Mouse (Mus musculus): Measurements from ENCODE around the gene Nmd3. TPM values are rescaled to one million over a fixed set of nuclear protein-coding genes. Genes with fewer than 3 reads are reported as not detected.

The Nmd3 gene
- total RNA-seq (2014; fragmentation: Nextera tagmentation) = 78.3 and 82.2 TPM in 2 replicates
- 57.0 and 107 TPM in 2 replicates for total RNA-seq (2017)

DNA sequence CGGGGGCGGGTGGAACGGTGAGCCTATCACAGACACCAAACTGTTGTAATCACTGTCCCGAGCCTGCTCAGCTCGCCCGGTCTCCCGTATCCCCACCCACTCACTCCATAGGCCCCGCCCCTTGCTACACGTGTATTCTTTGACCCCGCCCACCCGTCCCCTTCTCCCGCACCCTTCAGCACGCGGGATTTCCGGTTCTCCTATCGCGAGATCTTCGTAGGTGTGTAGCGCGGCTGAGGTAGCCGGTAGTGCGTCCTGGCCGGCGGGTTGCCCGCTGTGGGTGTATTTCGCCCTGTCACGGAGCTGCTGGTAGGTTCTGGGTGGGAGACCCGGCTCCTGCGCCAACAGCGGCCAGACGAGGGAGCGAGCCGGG lies at the start of gene Nmd3:
Gene Nmd3, plus strand, starts transcription at position 172 of the 373 bp plus-strand sequence.
- peak; percentile 89 for ATAC-seq (replicated peaks; ENCODE audit: poor library complexity, severe bottlenecking)

DNA sequence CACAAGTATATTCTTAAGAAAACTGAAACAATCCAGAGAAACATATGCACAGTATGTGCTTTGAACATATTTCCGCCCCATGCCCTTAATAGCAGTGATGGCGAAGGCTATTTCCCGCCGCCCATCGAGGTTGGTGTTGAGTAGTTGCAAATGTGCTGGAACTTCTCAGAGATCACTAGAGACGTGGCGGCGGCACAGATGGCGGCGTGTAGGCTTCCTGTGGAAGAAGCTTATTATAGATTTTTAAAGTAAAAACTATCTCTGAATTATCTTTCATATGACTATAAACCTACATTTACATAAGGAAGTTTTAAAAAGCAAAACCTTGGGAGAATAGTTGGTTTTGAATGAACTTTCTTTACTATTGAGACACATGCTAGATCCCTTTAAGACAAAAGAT lies 48.4 kb upstream of the Nmd3 start:
- ATAC-seq (replicated peaks; ENCODE audit: poor library complexity, severe bottlenecking) = no peak

DNA sequence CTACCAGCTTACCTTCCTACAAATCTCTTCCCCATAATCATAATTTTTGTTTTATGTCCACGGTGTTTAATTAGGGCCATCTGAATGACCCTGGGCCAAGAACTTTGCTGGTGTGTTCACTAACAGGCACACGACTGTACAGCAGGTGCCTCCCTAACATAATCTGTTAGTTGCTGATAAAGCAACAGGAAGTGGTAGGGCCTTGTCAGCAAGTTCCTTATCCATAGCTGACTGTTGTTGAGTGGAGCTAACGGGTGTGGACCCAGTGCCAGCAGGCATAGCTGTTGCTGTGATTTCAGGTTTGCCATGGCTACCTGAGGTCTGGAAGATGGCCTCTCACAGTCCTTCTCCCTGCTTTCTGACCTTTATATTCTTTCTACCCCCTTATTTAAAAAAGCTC lies 47.6 kb upstream of the Nmd3 start:
- peak; percentile 91 for ATAC-seq (replicated peaks; ENCODE audit: poor library complexity, severe bottlenecking)

DNA sequence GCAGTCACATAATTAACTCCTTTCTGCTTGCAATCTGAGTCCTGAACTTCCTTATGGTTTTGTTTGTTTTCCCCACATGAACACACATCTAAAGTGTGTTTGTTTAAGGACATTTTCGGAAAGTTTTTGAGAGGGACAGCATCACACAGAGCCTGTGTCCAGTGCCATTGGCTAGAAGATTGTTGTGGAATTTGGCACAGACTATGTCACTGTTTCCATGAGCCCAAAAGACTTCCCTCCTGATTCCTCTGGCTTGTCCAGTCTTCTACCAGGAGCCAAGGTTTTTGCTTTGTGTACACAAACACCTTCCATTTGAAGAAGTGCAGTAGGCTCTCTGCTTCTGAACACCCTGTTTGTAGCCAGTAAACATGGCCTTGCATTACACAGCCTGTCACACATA lies 32.0 kb upstream of the Nmd3 start:
- no peak for ATAC-seq (replicated peaks; ENCODE audit: poor library complexity, severe bottlenecking)

DNA sequence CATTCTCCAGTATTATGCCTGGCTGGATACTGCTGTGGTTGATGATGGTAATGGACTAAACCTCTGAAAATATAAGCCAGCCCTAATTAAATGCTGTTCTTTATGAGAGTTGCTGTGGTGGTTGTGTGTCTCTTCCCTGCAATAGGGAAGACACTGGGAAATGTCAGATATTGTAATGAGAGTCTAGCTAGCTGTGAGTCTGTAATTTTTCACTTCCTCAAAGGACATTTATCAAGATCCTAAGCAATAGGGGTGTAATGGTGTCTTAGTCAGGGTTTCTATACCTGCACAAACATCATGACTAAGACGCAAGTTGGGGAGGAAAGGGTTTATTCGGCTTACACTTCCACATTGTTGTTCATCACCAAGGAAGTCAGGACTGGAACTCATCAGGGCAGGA lies 30.8 kb upstream of the Nmd3 start:
- peak; percentile 59; the same call in 1 of the 2 replicates for ATAC-seq (replicated peaks; ENCODE audit: poor library complexity, severe bottlenecking)

DNA sequence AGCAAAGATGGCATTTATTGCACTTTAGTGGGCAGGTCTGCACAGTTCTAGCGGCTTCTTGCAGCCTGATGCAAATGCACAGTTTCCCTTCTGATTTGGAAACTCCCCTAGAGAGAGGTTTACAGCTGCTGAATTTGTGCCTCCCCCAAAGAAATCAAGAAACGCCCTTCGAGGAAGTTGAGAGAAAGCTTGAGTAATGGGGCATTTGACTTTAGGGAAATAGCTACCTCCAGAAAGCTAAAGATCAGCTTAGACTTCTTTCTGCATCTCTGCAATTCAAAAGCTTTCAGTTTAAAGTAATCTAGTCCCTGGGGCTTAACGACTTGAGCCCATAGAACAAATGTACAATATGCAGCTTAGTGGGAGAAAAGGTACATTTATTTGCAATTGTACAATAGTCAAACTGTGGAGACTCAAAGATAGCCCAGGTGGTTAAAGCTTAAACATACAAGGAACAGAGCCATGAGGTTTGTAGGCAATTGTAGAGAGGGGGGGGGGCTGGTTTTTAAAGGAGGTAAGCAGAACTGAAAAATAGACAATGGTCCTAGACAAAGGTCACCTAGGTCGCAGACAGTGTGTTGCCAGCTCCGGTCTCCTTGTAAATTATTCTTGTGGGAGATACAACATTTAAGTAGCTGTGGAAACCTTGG lies 21.8 kb upstream of the Nmd3 start:
- ATAC-seq (replicated peaks; ENCODE audit: poor library complexity, severe bottlenecking) = peak; percentile 85

DNA sequence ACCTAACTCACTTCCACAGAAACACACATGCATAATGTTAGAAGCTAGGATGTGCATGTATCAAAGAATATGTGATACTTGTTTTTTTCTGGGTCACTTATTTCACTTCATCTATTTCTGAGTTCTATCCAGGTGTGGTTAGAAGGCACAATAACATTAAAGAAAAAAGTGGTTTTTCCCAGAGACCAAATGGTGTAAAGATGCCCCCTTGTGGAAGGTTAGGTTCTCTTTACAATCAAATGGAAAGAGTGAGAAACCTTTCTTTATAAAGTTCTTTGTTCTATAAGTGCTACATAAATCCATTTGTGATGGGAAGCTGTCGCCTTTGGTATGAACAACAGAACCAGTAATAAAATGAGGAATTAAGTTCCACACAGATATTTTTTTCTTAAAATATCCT lies 19.9 kb upstream of the Nmd3 start:
- ATAC-seq (replicated peaks; ENCODE audit: poor library complexity, severe bottlenecking) = no peak

DNA sequence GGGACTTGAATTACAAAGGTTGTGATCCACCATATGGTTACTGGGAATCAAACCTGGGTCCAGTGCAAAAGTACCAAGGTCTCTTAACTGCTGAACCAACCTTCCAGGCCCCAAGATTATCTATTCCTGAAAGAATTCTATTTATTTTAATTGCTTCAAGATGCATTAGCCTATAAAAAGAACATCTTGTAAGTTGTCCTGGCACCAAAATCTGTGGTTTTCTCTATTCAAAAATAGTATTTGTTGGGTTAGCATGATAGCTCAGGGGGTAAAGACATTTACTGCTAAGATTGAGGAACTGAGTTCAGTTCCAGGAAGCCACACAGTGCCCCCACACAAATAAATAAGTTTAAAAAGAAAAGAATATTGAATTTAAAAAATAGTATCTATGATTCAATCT lies 19.4 kb upstream of the Nmd3 start:
- ATAC-seq (replicated peaks; ENCODE audit: poor library complexity, severe bottlenecking) = no peak

DNA sequence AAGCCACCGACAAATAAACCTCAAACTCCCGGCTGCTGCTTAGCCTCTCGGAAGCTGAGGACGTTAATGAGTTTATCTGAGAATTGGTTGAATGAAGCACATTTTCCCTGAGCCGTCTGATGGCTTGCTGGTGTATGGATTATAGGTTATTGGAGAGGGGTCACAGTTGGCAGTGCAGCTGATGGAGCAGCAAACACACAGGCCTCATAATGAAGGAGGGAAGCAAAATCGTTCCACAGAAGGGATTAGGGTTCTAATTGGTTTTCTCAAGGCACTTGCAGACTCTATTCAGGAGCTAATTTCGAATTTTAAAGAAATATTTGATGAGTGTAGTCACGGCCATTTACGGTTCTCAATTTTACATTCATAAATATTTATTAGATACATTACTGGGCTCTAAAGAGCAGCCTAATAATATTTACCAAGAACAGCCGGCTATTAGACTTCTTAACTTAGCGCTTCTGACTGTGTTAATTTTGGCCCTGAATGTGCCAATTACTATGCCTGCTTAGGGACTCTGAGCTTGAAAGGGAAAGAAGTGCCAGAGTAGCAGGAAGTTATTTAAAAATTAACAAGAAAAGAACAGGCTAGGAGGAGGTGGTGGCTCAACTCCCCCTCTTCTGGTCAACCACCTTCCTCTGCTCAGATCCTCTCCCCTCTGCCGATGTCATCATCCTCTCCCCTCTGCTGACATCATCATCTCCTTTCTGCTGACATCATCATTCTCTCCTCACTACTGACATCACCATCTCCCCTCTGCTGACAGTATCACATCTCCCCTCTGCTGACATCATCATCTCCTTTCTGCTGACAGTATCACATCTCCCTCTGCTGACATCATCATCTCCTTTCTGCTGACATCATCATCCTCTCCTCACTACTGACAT lies 12.5 kb upstream of the Nmd3 start:
- ATAC-seq (replicated peaks; ENCODE audit: poor library complexity, severe bottlenecking) = peak; percentile 72

DNA sequence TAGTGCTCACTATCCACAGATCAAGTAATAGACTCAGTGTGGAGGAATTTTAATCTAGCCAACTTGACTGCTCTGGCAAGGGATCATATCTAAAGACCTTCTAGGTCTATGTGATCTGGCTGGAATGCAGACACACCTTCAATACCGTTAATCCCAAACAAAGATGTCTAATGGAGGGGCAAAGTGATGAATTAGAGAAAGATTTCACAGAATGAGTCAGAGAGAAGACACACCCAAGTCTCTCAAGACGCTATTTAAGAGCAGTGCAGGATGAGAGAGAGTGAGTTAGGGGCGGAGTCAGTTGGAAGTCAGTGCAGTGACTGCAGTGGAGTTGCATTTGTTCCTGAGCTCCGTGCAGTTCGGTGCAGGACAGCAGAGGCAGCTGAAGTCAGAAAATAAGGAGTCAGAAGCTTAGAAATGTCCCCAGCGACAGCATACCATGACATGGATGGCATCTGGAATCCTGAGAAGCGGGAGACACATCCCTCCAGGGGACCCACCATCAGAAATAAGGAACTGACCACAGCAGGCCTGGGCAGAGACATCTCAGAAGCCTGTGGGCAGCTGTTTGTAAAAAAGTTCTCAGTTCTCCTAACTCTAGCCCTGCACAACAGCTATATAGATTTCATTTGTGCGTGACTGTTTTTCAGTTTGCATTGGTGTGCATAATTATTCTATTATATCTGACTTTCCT lies 9.7 kb upstream of the Nmd3 start:
- no peak for ATAC-seq (replicated peaks; ENCODE audit: poor library complexity, severe bottlenecking)

DNA sequence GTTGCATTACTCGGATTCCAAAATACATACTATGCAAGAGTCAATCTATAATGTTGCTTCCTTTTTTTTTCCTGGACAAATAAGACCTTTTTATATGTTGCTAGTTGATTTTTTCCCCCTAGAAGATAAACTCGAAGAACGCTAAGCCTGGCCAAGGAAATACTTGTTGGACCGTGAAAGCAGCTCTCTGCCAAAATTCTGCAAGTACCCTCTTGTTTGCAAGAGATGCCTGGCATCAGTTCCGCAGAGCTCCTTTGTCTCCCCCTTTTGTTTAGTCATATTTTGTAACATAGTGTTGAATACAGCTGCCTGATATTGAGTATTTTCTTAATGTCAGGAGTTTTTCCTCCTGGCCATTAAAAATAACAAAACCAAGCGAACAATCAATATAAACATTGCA lies 4.3 kb upstream of the Nmd3 start:
- ATAC-seq (replicated peaks; ENCODE audit: poor library complexity, severe bottlenecking) = no peak

DNA sequence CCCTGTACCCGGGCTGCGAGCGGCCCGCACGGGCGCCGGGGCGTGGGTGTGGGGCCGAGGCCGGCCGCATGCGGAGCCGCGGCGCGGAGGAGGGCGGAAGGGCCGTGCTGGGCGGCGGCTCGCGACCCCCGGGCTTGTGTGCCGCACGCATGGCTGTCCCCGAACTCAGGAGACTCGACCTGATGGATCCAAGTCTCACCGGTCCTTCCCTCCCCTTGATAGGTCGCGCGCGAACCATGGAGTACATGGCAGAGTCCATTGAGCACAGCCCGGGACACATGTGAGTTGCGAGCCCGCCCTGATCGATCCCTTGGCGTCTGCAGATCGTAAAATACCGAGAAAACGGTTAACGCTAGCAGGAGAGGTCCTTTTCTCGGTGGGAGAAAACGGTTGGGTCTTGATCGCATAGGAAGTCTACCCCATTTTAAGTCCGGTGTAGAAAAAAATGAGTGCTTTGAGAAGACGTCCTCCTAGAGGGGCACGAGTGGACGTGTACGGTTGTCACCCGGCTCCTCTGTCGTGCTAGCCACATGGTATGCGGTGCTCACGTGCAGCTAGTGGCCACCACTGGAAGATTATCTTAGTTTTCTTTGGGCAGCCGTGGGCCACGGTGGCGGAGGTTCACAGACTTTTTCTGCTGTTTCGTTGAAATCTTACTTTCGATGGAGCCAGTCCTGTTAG lies 542 bp downstream of the Nmd3 start:
- peak; percentile 64 for ATAC-seq (replicated peaks; ENCODE audit: poor library complexity, severe bottlenecking)

DNA sequence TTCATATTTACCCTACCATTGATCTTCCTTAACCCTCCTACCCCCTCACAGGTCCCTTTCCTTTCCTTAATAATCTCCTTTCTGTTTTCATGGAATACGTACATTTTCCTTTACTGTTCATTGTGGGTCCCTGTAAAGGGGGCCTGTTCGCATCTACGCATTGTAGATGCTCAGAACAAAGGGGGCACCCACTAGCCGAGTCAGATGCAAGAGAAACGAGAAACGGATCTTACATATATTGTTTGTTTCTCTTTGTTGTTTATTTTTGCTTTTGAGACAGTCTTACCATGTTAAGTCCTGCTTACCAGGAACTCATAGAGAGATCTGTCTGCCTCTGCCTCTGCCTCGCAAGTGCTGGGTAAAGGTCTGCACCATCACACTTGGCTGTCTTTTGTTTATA lies 1.4 kb downstream of the Nmd3 start:
- ATAC-seq (replicated peaks; ENCODE audit: poor library complexity, severe bottlenecking) = no peak

DNA sequence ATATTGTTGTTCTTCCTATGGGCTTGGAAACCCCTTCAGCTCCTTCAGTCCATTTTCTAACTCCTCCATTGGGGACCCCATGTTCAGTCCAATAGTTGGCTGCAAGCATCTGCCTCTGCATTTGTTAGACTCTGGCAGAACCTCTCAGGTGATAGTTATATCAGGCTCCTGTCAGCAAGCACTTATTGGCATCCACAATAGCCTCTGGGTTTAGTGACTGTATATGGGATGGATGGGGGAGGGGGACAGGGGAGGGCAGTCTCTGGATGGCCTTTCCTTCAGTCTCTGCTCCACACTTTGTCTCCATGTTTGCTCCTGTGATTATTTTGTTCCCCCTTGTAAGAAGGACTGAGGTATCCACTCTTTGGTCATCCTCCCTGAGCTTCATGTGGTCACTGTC lies 9.1 kb downstream of the Nmd3 start:
- no peak for ATAC-seq (replicated peaks; ENCODE audit: poor library complexity, severe bottlenecking)

DNA sequence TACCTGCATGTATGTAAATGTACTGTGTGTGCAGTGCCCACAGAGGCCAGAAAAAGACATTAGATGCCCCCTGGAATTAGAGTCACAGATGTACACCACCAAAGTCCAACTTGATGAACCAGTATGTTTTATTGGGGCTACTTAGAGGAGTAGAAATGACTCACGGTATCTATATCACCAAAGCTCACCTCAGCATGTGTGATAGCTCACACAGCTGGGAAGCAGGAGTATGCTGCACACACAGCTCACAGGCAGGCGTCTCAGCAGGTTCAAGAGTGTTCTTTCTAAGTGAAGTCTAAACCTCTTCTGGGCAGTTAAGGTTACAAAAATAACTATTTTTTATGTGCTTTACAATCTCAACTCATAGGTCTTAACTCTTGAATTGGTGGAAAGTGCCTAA lies 12.2 kb downstream of the Nmd3 start:
- ATAC-seq (replicated peaks; ENCODE audit: poor library complexity, severe bottlenecking) = no peak

DNA sequence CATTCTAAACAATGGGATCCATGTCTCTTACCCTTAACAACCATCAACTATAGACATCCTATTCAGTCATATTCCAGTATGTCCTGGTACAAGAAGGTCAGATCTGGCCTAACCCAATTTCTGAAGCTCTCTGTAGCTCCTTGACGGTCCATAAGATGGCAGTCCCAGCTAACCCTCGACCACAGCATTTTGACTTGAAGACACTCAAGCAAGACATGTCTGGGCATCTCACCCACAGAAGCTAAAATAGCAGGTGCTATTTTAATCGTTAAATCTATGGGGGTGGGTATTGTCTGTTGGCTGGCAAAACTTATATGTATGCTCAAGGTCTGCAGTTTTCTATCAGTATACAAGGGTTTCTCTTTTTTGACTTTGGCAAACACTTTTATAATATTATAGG lies 33.4 kb downstream of the Nmd3 start:
- ATAC-seq (replicated peaks; ENCODE audit: poor library complexity, severe bottlenecking) = no peak

DNA sequence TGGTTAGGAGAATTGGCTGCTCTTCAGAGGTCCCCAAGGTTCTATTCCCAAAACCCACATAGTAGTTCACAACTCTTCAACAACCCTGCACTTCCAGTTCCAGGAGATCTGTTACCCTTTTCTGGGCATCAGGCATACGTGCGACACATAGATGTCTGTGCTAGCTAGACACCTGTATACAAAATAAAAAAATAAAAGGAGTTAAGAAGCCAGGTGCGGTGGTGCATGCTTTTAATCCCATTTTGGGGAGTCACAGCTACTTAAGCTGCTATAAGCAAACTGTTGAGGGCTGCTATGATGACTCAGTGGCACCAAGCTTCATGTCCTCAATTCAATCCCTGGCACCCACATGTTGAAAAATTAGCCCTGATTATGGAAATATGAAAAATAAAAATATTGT lies 34.2 kb downstream of the Nmd3 start:
- no peak for ATAC-seq (replicated peaks; ENCODE audit: poor library complexity, severe bottlenecking)

DNA sequence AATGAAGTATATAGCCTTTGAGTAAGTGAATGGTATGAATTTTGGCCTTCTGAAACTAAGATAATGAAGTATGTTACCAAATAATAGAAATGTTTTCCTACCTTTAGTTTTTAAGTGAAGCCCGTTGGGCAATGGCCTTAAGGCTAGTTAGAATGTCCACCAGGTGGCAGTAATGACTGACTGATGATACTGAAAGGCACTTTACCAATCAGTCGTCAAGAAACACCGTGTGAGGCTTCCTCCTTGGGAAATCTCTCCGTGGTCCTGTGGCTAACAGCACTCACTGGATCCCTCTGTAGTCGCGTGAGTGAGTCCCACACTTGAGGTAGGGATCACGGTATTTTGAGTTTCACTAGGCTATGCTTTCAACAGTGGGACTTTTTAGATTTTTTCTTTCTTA lies 34.7 kb downstream of the Nmd3 start:
- peak; percentile 97 for ATAC-seq (replicated peaks; ENCODE audit: poor library complexity, severe bottlenecking)

DNA sequence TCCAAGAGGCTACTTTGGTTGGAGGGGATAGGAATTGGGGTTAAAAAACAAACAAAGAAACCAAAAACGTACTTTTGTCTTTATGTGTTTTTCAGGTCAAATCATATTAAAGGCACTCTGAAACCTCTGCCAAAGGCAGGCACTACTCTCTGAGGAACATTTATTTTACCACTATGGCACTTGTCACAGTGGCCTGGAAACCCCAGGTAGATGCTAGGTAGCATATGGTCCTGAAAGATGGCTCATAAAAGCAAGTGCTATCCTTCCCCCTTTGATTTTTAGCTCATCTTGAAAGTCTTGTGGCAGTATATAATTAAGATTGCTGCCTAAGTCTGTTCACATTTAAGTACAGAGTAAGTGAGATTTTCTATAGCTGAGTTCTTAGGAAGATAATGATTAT lies 35.7 kb downstream of the Nmd3 start:
- ATAC-seq (replicated peaks; ENCODE audit: poor library complexity, severe bottlenecking) = no peak

DNA sequence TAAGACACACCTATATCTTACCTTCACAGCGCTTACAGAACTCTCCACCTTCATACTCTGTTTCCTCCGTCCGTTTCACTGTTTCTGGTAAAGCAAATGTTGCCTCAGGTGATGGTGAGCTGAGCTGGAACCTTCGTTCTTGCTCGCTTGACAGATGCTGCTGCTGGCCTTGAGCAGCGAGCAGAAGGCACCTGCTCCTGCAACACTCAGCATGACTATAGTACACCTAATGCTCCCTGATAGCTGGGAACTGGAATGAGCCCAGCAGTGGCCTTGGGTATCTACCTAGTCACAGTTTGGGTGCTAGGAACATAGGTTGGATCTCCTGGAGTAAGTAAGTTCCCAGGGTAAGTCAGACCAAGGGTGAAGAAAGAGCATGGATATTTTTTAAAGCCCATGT lies 38.3 kb downstream of the Nmd3 start:
- ATAC-seq (replicated peaks; ENCODE audit: poor library complexity, severe bottlenecking) = no peak

DNA sequence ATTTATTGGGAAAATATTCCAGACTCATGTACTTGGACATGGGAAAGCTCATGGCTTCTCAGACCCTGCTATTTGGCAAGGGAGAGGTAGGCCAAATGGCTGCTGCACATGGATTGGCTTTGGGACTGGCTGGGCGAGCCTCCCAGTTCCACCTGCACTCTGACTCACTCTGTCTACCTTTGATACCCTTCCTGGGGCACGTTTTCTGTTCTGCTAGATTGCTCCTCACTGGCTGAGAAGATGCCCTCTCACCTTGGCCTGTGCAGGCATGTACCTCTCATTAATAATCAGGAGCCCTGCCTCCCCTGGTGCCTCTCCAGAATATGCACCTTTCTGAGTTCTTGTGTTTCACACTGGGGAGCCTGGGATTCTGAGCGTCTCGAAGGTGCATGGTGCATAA lies 39.4 kb downstream of the Nmd3 start:
- no peak for ATAC-seq (replicated peaks; ENCODE audit: poor library complexity, severe bottlenecking)
